Comparison of ENCODE assay signal across 24 mouse cellular contexts in the genomic region with DNA sequence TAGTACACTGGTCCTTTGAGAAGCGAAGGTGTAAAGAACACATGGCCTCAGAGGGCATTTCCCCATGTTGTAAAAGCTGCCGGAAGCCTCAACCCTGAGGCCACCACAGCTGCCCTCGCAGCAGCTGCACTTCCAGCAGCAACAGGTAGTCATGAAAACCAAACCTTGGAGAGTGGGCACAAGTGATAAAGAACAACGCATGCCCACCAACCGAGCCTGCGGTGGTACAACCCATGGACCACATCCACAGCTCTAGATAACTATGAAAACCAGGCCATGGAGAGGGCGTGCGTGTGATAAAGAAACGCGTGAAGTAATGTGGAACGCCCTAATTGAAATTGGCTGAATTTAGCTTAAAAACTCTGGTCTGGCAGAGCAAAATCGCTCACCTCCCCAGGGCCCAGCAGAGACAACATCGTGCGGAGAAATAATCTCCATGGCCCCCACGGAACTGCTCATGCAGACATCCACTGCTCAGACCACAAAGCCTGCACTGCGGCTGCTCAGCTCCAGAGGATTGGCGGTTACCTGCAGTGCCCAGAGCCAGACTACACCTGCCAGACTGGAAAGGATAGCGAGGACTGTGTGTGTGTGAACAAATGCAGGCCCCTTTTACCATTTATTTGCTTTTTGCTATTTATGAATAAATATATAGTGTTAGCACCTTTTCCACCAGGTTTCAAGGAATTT.
"Had no signal": no experiment of that assay in that cellular context is flagged by ENCODE, and none has a peak within 500 bp of the region (broad histone marks: within the 10 kb centered on the region; RNA-seq: fewer than 3 reads in every experiment).

No protein-coding gene starts in this region.

- H3K9ac ChIP-seq: limb, embryonic 15.5 days; liver, embryonic 15.5 days; midbrain, embryonic 13.5 days; neural tube, embryonic 13.5 days; stomach, embryonic 15.5 days had no signal

- H3K36me3 ChIP-seq: limb, embryonic 15.5 days; liver, embryonic 15.5 days; midbrain, embryonic 10.5 days; midbrain, embryonic 13.5 days; neural tube, embryonic 13.5 days; stomach, embryonic 15.5 days had no signal

- H3K4me2 ChIP-seq: limb, embryonic 15.5 days; liver, embryonic 11.5 days; liver, embryonic 15.5 days; midbrain, embryonic 13.5 days; neural tube, embryonic 13.5 days; stomach, embryonic 15.5 days had no signal

- H3K4me3 ChIP-seq: layer of hippocampus, adult 2 months; left cerebral cortex, adult 2 months; limb, embryonic 15.5 days; liver, embryonic 15.5 days; midbrain, embryonic 10.5 days; midbrain, embryonic 13.5 days; myocyte; neural tube, embryonic 13.5 days; stomach, embryonic 15.5 days had no signal

- H3K27me3 ChIP-seq: liver, embryonic 15.5 days; midbrain, embryonic 13.5 days; neural tube, embryonic 13.5 days; stomach, embryonic 15.5 days had no signal

- DNase-seq: kidney, adult 18-20 months; kidney, postnatal 25 days; layer of hippocampus, adult 9-11 months; layer of hippocampus, postnatal 36 days; left cerebral cortex, postnatal 4 days; lung, adult 2 months; lung, postnatal 14 days; lung, postnatal 4 days; retina, postnatal 1 day; right cerebral cortex, postnatal 25 days; spleen, adult 18-20 months; thymus, postnatal 25 days had no signal

- H3K27ac ChIP-seq: kidney, postnatal 0 days; layer of hippocampus, adult 2 months; left cerebral cortex, adult 2 months; limb, embryonic 15.5 days; liver, embryonic 15.5 days; midbrain, embryonic 10.5 days; midbrain, embryonic 13.5 days; neural tube, embryonic 13.5 days; stomach, embryonic 15.5 days had no signal

- H3K9me3 ChIP-seq: limb, embryonic 15.5 days; liver, embryonic 15.5 days; midbrain, embryonic 10.5 days; midbrain, embryonic 13.5 days; neural tube, embryonic 13.5 days; stomach, embryonic 15.5 days had no signal

- ATAC-seq: midbrain, embryonic 13.5 days; midbrain, embryonic 16.5 days had no signal

- H3K4me1 ChIP-seq: limb, embryonic 15.5 days; liver, embryonic 15.5 days; midbrain, embryonic 10.5 days; midbrain, embryonic 13.5 days; neural tube, embryonic 13.5 days; stomach, embryonic 15.5 days had no signal
